Comparison of ENCODE assay signal across 15 mouse cellular contexts in genomic region chr5:136511378-136511777, GRCm38 (mm10). TPM values are rescaled to one million over a fixed set of nuclear protein-coding genes. Genes with fewer than 3 reads are reported as not detected.
DNase-seq lines count a peak whose midpoint lies in the region; ATAC-seq and TF ChIP-seq lines count a peak whose summit lies in the region.
"Had no signal": no experiment of that assay in that cellular context is flagged by ENCODE, and none has a peak within 500 bp of the region (broad histone marks: within the 10 kb centered on the region; RNA-seq: fewer than 3 reads in every experiment).

No protein-coding gene starts in this region.

- no peaks in the 10 kb centered on the region for H3K27me3 ChIP-seq in heart, embryonic 11.5 days (ENCODE audit: control insufficient read depth, insufficient read depth, low read length)
- H3K27me3 ChIP-seq in lung, embryonic 14.5 days (ENCODE audit: insufficient read depth, low read length) = no peaks in the 10 kb centered on the region
- H3K27me3 ChIP-seq in forebrain, embryonic 16.5 days (replicated peaks; ENCODE audit: control insufficient read depth, insufficient read depth, low read length) = no peaks in the 10 kb centered on the region
- H3K27me3 ChIP-seq: heart, embryonic 12.5 days; hindbrain, embryonic 12.5 days; liver, embryonic 13.5 days had no signal

- no peak overlapping the region for H3K4me2 ChIP-seq in heart, embryonic 11.5 days
- no peak overlapping the region for H3K4me2 ChIP-seq in lung, embryonic 14.5 days
- H3K4me2 ChIP-seq in forebrain, embryonic 16.5 days (ENCODE audit: low read length) = no peak overlapping the region
- H3K4me2 ChIP-seq: heart, embryonic 12.5 days; hindbrain, embryonic 12.5 days; limb, embryonic 12.5 days; liver, embryonic 13.5 days had no signal

- H3K4me1 ChIP-seq in heart, embryonic 11.5 days (ENCODE audit: control insufficient read depth, insufficient read depth, low read length) = peaks cover 59% of the 10 kb centered on the region
- H3K4me1 ChIP-seq in lung, embryonic 14.5 days (ENCODE audit: insufficient read depth) = peaks cover 4% of the 10 kb centered on the region
- peaks cover 36% of the 10 kb centered on the region for H3K4me1 ChIP-seq in forebrain, embryonic 16.5 days (replicated peaks; ENCODE audit: control insufficient read depth, insufficient read depth, low read length)

- H3K27ac ChIP-seq in heart, embryonic 11.5 days (ENCODE audit: low read depth, low read length) = 0 out of 2 replicates have a peak overlapping the region, but pooled peaks have one; percentile 12
- no peak overlapping the region for H3K27ac ChIP-seq in lung, embryonic 14.5 days (ENCODE audit: low read depth)
- peak overlapping the region; percentile 41; the same call in 1 of the 2 replicates for H3K27ac ChIP-seq in forebrain, embryonic 16.5 days (ENCODE audit: low read length)
- H3K27ac ChIP-seq: hindbrain, embryonic 12.5 days; limb, embryonic 12.5 days; liver, embryonic 13.5 days had no signal

- no peak overlapping the region for H3K9ac ChIP-seq in heart, embryonic 11.5 days (ENCODE audit: low read depth, low read length)
- no peak overlapping the region for H3K9ac ChIP-seq in lung, embryonic 14.5 days
- H3K9ac ChIP-seq in forebrain, embryonic 16.5 days (replicated peaks; ENCODE audit: low read depth, low read length) = no peak overlapping the region
- H3K9ac ChIP-seq: heart, embryonic 12.5 days; hindbrain, embryonic 12.5 days; limb, embryonic 12.5 days; liver, embryonic 13.5 days had no signal

- no peak for ATAC-seq in heart, embryonic 11.5 days (replicated peaks; ENCODE audit: insufficient number of reproducible peaks, low FRiP score, low TSS enrichment)
- no peak for ATAC-seq in lung, embryonic 14.5 days (ENCODE audit: insufficient read depth)
- ATAC-seq in forebrain, embryonic 16.5 days = peak; percentile 78

- no peak for DNase-seq in heart, adult 18-20 months
- DNase-seq in lung, embryonic 14.5 days = peak; percentile 41
- no peak for DNase-seq in lung, postnatal 36 days
- peak; percentile 52 for DNase-seq in brain, adult 2 months (ENCODE audit: low read depth, low spot score)
- no peak for DNase-seq in B cell, adult 2 months
- DNase-seq in thymus, postnatal 25 days = no peak
- DNase-seq: adrenal gland, postnatal 36 days; cerebellum, adult 9-10 months; gastrocnemius, postnatal 14 days; liver, embryonic 13.5 days had no signal

- H3K9me3 ChIP-seq in heart, embryonic 11.5 days (replicated peaks; ENCODE audit: control insufficient read depth, low read length) = no peaks in the 10 kb centered on the region
- H3K9me3 ChIP-seq in lung, embryonic 14.5 days (ENCODE audit: low read depth, low read length) = no peaks in the 10 kb centered on the region
- no peaks in the 10 kb centered on the region for H3K9me3 ChIP-seq in forebrain, embryonic 16.5 days (ENCODE audit: control insufficient read depth, low read length)
- H3K9me3 ChIP-seq: heart, embryonic 12.5 days; hindbrain, embryonic 12.5 days; limb, embryonic 12.5 days; liver, embryonic 13.5 days had no signal

- TF ChIP-seq CTCF in lung, embryonic 14.5 days (IDR thresholded peaks at IDR 0.05; ENCODE audit: low read depth) = no peak

- no peak overlapping the region for H3K4me3 ChIP-seq in heart, embryonic 11.5 days (ENCODE audit: low read depth, low read length)
- H3K4me3 ChIP-seq in lung, embryonic 14.5 days (ENCODE audit: low read depth, low read length) = no peak overlapping the region
- no peak overlapping the region for H3K4me3 ChIP-seq in forebrain, embryonic 16.5 days (replicated peaks; ENCODE audit: low read length)
- H3K4me3 ChIP-seq: heart, embryonic 12.5 days; hindbrain, embryonic 12.5 days; limb, embryonic 12.5 days; liver, embryonic 13.5 days had no signal

- WGBS in heart, embryonic 11.5 days (ENCODE audit: insufficient replicate concordance) = 27% methylated on average over 7 of the region's 7 CpGs
- WGBS in lung, embryonic 14.5 days = 21% methylated on average over 7 of the region's 7 CpGs
- 20% methylated on average over 7 of the region's 7 CpGs for WGBS in forebrain, embryonic 16.5 days

- no peaks in the 10 kb centered on the region for H3K36me3 ChIP-seq in heart, embryonic 11.5 days (ENCODE audit: control insufficient read depth, insufficient read depth, low read length)
- no peaks in the 10 kb centered on the region for H3K36me3 ChIP-seq in lung, embryonic 14.5 days (ENCODE audit: insufficient read depth)
- H3K36me3 ChIP-seq in forebrain, embryonic 16.5 days (ENCODE audit: control insufficient read depth, insufficient read depth) = no peaks in the 10 kb centered on the region
- H3K36me3 ChIP-seq: hindbrain, embryonic 12.5 days; limb, embryonic 12.5 days; liver, embryonic 13.5 days had no signal

RNA-seq across cellular contexts. Expression of gene Cux1, which starts 55.9 kb away (rescaled TPM):
- polyA plus RNA-seq in heart, embryonic 11.5 days (2014; fragmentation: Nextera tagmentation; extraction: Ambion mirVana) = 67.5 and 71.0 TPM in 2 replicates
- 10 to 100 TPM; 78.7 to 87.5 TPM for total RNA-seq in heart, adult 18-20 months (2021)
- 99.5 and 104 TPM in 2 replicates for polyA plus RNA-seq in lung, embryonic 14.5 days (2014; fragmentation: Nextera tagmentation; extraction: Ambion mirVana)
- polyA plus RNA-seq in forebrain, embryonic 16.5 days (2015; fragmentation: Nextera tagmentation; extraction: Ambion mirVana) = 138 and 141 TPM in 2 replicates

Comparison
In these comparisons a context has a peak if more than half of its experiments do, and no peak if none do; other contexts are left out.
1. DNase-seq: peak in lung, embryonic 14.5 days (single experiment) and brain, adult 2 months (single experiment); none in heart, adult 18-20 months (0 of 2), lung, postnatal 36 days (single experiment), B cell, adult 2 months (0 of 2) and thymus, postnatal 25 days (single experiment).